Mouse (Mus musculus) neural tube, embryonic 15.5 days (tissue): ENCODE measurements at regions not wholly inside any gene's neighbourhood (a gene's known extent, or its start where the extent isn't known, plus 50 kb on each side); places are given as distances from the start of the nearest gene placed in this dataset.

Source experiments
- ATAC-seq: fragments of 200-750 bp; cut with Nextera tagmentation; 2 replicates; pipeline ENCODE4 v1.8.0; 2017; ENCODE audit warnings: mild to moderate bottlenecking, moderate TSS enrichment, moderate library complexity; ENCODE audit not compliant: low FRiP score
- H3K27ac ChIP-seq: fragments of 300-500 bp; sonication (generic); replicated peaks from 2 replicates; pipeline ENCODE4 v1.5.1; 2015; ENCODE audit warnings: mild to moderate bottlenecking, inconsistent platforms
- H3K27me3 ChIP-seq: fragments of 300-500 bp; sonication (generic); replicated peaks from 2 replicates; pipeline ENCODE4 v1.6.1; 2015; ENCODE audit warnings: inconsistent platforms
- H3K36me3 ChIP-seq: fragments of 300-500 bp; sonication (generic); 2 replicates; pipeline ENCODE4 v1.6.1; 2015; ENCODE audit warnings: inconsistent platforms
- H3K4me1 ChIP-seq: fragments of 300-500 bp; sonication (generic); 2 replicates; pipeline ENCODE4 v1.6.1; 2015; ENCODE audit warnings: inconsistent platforms
- H3K4me2 ChIP-seq: fragments of 300-500 bp; sonication (generic); 2 replicates; pipeline ENCODE4 v1.6.1; 2015; ENCODE audit warnings: inconsistent platforms, mild to moderate bottlenecking, moderate library complexity
- H3K4me3 ChIP-seq: fragments of 300-500 bp; sonication (generic); replicated peaks from 2 replicates; pipeline ENCODE4 v1.5.1; 2015; ENCODE audit warnings: mild to moderate bottlenecking, inconsistent platforms
- H3K9ac ChIP-seq: fragments of 300-500 bp; sonication (generic); replicated peaks from 2 replicates; pipeline ENCODE4 v1.6.1; 2015; ENCODE audit warnings: mild to moderate bottlenecking, inconsistent platforms
- H3K9me3 ChIP-seq: fragments of 300-500 bp; sonication (generic); replicated peaks from 2 replicates; pipeline ENCODE4 v1.6.1; 2016; ENCODE audit warnings: inconsistent platforms
- WGBS: fragments of 180-500 bp; shearing (Covaris S2); methylation state at CpG from one replicate; pipeline ENCODE4 v1.1.7; 2015; ENCODE audit warnings: mixed read lengths; 5-methylcytosine and 5-hydroxymethylcytosine counted together

DNA sequence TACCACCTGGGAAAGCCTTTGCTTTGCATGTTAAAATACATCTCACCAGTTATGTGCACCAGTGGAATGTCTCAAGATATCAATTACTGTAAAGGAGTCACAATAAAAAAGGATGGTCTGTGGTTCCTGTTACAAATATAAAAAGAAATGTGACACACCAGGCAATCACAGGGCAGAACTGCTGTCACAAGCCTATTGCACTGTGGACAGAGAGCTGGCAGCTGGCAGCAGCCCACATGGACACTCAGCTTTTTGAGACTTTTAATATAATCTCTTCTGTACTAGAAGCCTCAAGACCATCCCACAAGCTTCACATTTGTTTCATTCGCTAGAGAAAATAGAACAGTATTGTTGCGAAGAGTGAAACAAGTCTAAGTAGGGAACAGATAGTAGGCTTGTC is 197.7 kb downstream of the 1700129C05Rik start:
- Histone ChIP-seq H3K4me3 (no peak overlapping the region), H3K9ac (no peak overlapping the region), H3K27me3 (no peaks in the 10 kb centered on the region), H3K36me3 (no peaks in the 10 kb centered on the region), H3K4me2 (no peak overlapping the region), H3K9me3 (no peaks in the 10 kb centered on the region), H3K27ac (no peak overlapping the region), H3K4me1 (no peaks in the 10 kb centered on the region)
- WGBS, result 95% methylated on average over 2 of the region's 2 CpGs
- ATAC-seq, result no peak

DNA sequence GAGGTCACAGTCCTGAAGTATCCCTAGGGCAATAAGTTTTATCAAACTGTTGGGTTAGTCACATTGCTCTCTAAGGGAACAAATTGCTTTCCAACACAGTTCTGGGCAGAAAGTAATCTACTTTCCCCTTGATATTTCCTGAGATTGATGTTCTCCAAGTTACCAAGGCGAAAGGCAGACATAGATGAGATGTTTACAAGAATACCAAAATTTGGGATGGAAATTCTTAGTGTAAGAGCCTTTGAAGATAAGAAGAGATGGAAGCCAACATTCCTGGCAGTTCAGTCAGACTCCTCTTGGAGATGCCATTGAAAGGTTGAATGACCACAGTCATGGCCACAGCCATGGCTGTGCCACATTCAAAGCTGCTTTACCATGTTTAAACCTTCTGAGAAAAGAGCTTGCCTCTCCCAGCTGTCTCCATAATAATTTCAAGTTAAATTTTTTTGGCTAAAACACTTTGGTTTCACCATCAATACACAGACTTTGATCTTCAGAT is 199.4 kb downstream of the 1700129C05Rik start:
- Histone ChIP-seq H3K36me3 (no peaks in the 10 kb centered on the region), H3K27ac (no peak overlapping the region), H3K4me3 (no peak overlapping the region), H3K9me3 (no peaks in the 10 kb centered on the region), H3K4me2 (no peak overlapping the region), H3K4me1 (no peaks in the 10 kb centered on the region), H3K9ac (no peak overlapping the region), H3K27me3 (no peaks in the 10 kb centered on the region)
- 83% methylated on average over 1 of the region's 1 CpGs for WGBS
- no peak for ATAC-seq

DNA sequence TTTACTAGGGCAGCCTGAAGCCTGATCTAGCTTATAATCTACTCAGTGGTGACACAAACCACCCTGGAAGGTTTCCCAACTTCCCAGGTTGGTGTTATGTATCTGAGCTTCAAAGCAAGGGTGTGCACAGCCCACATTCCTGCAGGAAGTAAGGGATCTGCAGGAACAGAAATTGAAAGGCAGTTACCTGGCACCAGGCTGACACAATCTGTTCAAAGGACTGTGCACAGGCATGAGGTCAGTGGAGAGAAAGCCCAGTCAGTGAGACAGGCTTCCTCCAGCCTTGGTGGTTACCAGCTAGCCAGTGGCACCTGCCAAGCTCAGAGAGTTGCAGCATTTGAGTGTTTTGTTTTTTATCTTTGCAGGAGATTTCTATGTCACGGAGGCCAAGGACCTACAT is 203.6 kb downstream of the 1700129C05Rik start:
- H3K9ac ChIP-seq, result no peak overlapping the region
- H3K36me3 ChIP-seq, result no peaks in the 10 kb centered on the region
- no peaks in the 10 kb centered on the region for H3K27me3 ChIP-seq
- peaks cover 6% of the 10 kb centered on the region; the same call in 1 of the 2 replicates for H3K4me1 ChIP-seq
- WGBS, result 90% methylated on average over 1 of the region's 1 CpGs
- H3K4me3 ChIP-seq, result no peak overlapping the region
- H3K27ac ChIP-seq, result no peak overlapping the region
- no peaks in the 10 kb centered on the region for H3K9me3 ChIP-seq
- H3K4me2 ChIP-seq, result no peak overlapping the region
- no peak for ATAC-seq

DNA sequence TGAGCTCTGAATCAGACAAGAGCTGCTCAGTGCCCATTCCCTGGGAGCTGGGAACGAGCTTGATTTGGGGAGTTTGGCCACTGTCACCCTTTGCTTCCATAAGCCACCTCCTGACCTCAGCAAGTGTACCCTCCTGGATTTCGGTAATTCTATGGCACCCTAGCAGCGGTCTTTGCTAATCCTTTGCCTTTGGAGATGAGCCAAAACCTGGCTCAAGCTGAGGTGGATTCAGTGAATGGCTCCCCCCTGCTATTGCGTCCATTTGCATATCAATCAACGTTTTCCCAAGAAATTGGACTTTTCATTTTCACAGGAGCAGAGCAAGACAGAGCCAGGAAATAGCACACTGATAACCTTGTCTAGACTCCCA is 204.1 kb downstream of the 1700129C05Rik start:
- H3K9ac ChIP-seq, result no peak overlapping the region
- H3K27me3 ChIP-seq, result no peaks in the 10 kb centered on the region
- WGBS, result 43% methylated on average over 5 of the region's 5 CpGs
- H3K4me2 ChIP-seq, result no peak overlapping the region
- no peak overlapping the region for H3K4me3 ChIP-seq
- peaks cover 6% of the 10 kb centered on the region; the same call in 1 of the 2 replicates for H3K4me1 ChIP-seq
- no peak for ATAC-seq
- H3K9me3 ChIP-seq, result no peaks in the 10 kb centered on the region
- H3K27ac ChIP-seq, result no peak overlapping the region
- H3K36me3 ChIP-seq, result no peaks in the 10 kb centered on the region

DNA sequence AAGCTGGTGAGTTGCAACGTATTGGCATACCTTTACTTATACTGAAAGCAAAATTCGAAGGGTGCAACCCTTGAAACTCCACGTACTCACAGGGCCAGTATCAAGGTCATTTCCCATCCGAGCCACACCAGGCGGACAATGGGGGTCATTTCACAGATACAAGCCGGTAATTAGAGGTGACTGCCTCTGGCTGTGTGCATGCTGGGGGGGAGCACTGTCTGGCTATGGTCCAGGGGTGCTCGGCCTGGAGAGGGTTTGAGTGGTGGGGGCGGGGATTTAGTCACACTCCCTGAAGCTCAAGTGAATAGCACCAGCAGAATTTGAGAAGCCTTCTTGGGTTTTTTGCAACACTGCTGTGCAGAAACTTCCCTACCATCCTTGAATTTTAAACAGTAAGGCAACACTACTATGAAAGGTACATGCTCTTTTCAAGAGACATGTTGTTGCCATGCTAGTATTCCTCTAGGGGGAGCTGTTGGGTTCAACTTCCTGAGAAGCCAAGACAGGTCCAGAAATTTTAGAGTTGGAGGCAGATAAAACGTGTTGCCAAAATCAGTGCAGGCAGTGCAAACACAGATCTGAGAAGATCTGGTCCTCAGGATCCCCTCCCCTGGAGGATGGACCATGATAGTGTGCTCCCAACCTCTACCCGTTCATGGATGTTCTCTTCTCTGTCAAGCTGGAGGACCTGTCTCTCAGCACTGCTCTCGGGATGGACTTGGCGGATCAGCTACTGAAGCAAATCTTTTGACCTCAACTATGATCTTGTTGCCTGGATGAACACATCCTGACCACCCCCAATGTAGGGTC is 204.7 kb downstream of the 1700129C05Rik start:
- H3K4me1 ChIP-seq, result peaks cover 6% of the 10 kb centered on the region; the same call in 1 of the 2 replicates
- peak overlapping the region; percentile 17 for H3K4me2 ChIP-seq
- H3K36me3 ChIP-seq, result no peaks in the 10 kb centered on the region
- no peak overlapping the region for H3K4me3 ChIP-seq
- no peak overlapping the region for H3K9ac ChIP-seq
- 42% methylated on average over 12 of the region's 12 CpGs for WGBS
- H3K27ac ChIP-seq, result no peak overlapping the region
- no peak for ATAC-seq
- H3K27me3 ChIP-seq, result no peaks in the 10 kb centered on the region
- no peaks in the 10 kb centered on the region for H3K9me3 ChIP-seq

DNA sequence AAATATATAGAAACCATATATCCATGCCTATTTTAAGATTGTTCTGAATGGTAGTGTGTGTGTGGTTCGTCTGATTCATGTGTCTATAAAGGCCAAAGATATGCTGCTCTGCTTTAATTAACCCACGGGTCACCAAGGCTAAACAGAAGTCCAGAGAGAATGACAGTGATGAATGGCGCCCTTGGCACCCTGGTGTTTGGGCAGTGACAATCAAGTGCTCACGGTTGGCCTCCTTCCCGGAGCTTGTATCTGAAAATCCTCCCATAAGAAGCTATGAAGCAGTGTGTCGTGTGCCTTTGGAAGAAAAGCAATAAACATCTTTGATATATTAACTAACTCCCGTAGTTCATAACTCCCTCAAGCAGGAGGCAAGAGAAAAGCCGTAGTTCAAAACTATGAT is 205.4 kb downstream of the 1700129C05Rik start:
- H3K4me1 ChIP-seq, result peaks cover 6% of the 10 kb centered on the region; the same call in 1 of the 2 replicates
- no peaks in the 10 kb centered on the region for H3K36me3 ChIP-seq
- no peak for ATAC-seq
- no peak overlapping the region for H3K4me3 ChIP-seq
- H3K4me2 ChIP-seq, result no peak overlapping the region
- no peaks in the 10 kb centered on the region for H3K27me3 ChIP-seq
- H3K9ac ChIP-seq, result no peak overlapping the region
- no peak overlapping the region for H3K27ac ChIP-seq
- H3K9me3 ChIP-seq, result no peaks in the 10 kb centered on the region
- 14% methylated on average over 8 of the region's 8 CpGs for WGBS

DNA sequence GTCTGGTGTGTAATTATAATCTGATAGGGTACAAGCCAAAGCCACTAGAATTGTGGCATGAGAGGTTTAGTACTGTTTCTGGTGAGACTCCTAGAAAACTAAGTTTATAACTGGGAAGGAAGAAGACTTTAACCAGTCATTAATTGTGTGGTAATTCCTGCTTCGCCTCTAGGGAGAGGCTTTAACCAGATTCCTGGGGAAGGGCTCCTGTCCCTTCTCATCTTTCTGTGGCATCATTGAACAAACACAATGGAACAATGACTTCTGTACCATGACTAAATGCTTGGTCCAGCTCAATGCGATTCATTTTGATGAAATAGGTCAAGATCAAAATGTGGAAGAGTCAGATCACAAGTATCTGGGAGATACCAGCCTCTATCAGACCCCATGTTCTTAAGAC is 206.6 kb downstream of the 1700129C05Rik start:
- no peak overlapping the region for H3K4me2 ChIP-seq
- WGBS, result 33% methylated on average over 2 of the region's 2 CpGs
- peaks cover 6% of the 10 kb centered on the region; the same call in 1 of the 2 replicates for H3K4me1 ChIP-seq
- no peak overlapping the region for H3K4me3 ChIP-seq
- H3K27me3 ChIP-seq, result no peaks in the 10 kb centered on the region
- H3K9ac ChIP-seq, result no peak overlapping the region
- H3K9me3 ChIP-seq, result no peaks in the 10 kb centered on the region
- H3K27ac ChIP-seq, result no peak overlapping the region
- no peaks in the 10 kb centered on the region for H3K36me3 ChIP-seq
- ATAC-seq, result no peak

DNA sequence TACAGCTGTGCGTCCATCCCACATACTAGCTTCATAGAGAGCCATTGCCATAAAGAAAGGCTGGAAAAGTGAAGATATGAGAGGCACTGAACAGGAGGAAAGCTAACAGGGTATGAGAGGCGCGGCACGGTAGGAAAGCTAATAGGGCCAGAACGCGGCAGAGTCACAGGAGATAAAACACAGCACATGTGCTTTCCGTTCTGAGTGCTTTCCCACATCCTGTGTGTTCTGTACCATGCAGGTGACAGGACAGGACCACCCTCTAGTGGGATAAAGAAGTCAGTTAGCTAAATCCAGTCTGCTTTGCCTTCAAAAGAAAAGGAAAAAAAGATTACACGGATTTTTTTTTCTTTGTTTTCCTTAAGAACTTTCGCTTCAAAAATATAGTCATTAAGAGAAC is 224.8 kb downstream of the 1700129C05Rik start:
- no peak for ATAC-seq
- H3K4me1 ChIP-seq, result no peaks in the 10 kb centered on the region
- 74% methylated on average over 9 of the region's 9 CpGs for WGBS
- no peaks in the 10 kb centered on the region for H3K36me3 ChIP-seq
- H3K9ac ChIP-seq, result no peak overlapping the region
- H3K27ac ChIP-seq, result no peak overlapping the region
- no peak overlapping the region for H3K4me2 ChIP-seq
- no peaks in the 10 kb centered on the region for H3K27me3 ChIP-seq
- H3K4me3 ChIP-seq, result no peak overlapping the region
- H3K9me3 ChIP-seq, result no peaks in the 10 kb centered on the region

DNA sequence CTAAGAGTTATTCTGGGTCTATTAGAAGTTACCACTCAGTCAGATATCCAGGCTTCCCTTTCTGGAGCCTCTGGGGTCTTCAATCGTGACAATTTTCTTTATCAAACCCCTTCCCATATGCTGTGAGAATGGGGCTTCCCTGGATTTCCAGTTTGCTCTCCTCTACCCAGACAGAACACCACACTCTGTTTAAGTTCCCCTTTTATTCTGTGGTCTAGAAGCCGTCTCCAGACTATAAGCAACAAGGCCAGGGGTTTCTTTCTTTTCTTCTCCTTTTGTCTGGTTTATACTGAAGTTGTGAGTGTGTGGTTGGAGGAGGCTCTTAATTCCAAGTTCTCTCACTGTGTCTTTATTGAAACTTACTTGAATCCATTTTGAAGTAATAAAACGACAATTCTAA is 225.5 kb downstream of the 1700129C05Rik start:
- Histone ChIP-seq H3K27me3 (no peaks in the 10 kb centered on the region), H3K36me3 (no peaks in the 10 kb centered on the region), H3K4me1 (no peaks in the 10 kb centered on the region), H3K9me3 (no peaks in the 10 kb centered on the region), H3K27ac (no peak overlapping the region), H3K9ac (no peak overlapping the region), H3K4me3 (no peak overlapping the region), H3K4me2 (no peak overlapping the region)
- WGBS, result 86% methylated on average over 3 of the region's 3 CpGs
- no peak for ATAC-seq

DNA sequence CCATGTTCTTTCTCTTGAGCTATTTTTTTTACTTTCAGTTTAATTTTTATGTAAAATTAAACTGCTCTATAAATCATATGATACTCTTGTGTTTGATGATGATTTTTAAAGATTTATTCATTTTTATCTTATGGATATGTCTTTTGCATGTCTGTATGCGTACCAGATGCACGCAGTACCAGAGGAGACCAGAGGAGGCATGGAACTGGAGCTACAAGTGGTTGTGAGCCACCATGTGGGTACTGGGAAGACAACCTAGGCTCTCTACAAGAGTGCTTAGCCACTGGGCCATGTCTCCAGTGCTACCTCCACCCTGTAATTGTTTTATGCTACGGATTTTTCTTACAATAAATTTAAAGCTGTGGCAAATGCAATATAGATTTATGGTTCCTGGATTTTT is 227.8 kb downstream of the 1700129C05Rik start:
- WGBS, result 89% methylated on average over 3 of the region's 3 CpGs
- H3K36me3 ChIP-seq, result no peaks in the 10 kb centered on the region
- no peak overlapping the region for H3K9ac ChIP-seq

DNA sequence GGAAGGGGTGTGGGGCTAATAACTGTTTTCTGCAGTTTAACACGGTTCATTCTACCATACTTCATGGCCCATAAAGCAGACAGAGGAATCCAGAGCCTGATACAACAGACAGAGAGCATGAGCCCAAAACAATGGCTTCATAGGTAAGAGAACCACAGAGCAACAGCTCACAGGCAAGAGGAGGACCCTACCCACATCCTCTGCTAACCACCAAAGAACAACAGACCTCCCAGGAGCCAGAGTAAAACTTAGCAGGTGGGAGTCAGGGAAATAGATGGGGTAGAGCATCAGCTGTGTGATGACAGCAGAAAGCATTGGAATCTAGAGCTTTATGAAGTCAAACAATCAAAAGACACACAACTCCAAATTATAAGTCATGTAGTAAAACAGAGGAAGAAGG is 231.8 kb downstream of the 1700129C05Rik start:
- H3K4me1 ChIP-seq, result no peaks in the 10 kb centered on the region
- no peak overlapping the region for H3K4me2 ChIP-seq
- no peaks in the 10 kb centered on the region for H3K27me3 ChIP-seq
- 86% methylated on average over 1 of the region's 1 CpGs for WGBS
- no peak overlapping the region for H3K4me3 ChIP-seq
- no peaks in the 10 kb centered on the region for H3K36me3 ChIP-seq
- ATAC-seq, result no peak
- no peak overlapping the region for H3K9ac ChIP-seq
- no peaks in the 10 kb centered on the region for H3K9me3 ChIP-seq
- no peak overlapping the region for H3K27ac ChIP-seq

More for the DNA sequence above, 227.8 kb downstream of the 1700129C05Rik start:
- H3K9me3 ChIP-seq, result no peaks in the 10 kb centered on the region
- H3K27me3 ChIP-seq, result no peaks in the 10 kb centered on the region
- H3K4me3 ChIP-seq, result no peak overlapping the region
- ATAC-seq, result no peak
- H3K4me1 ChIP-seq, result no peaks in the 10 kb centered on the region
- no peak overlapping the region for H3K4me2 ChIP-seq
- no peak overlapping the region for H3K27ac ChIP-seq

DNA sequence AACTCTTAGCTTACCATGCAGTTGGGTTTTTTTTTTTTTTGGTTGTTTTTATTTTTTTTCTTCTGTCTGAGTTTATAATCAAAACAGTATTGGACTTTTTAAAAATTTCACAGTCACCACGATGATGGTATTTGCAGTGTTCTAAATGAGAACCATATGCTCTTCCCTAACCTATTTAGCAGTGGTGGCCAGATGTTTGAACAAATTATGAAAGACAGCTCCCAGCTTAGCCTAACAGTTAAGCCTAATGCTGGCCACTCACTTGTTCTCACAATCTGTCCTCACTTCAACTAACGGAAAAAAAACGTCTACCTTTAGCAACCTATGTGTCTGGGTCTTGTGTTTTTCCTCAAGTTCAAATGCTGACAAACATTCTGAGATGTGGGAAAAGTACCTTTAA is 234.8 kb downstream of the 1700129C05Rik start:
- WGBS, result 76% methylated on average over 3 of the region's 3 CpGs
- no peak for ATAC-seq
- Histone ChIP-seq H3K27ac (no peak overlapping the region), H3K9ac (no peak overlapping the region), H3K4me1 (no peaks in the 10 kb centered on the region), H3K36me3 (no peaks in the 10 kb centered on the region), H3K9me3 (no peaks in the 10 kb centered on the region), H3K27me3 (no peaks in the 10 kb centered on the region), H3K4me2 (no peak overlapping the region), H3K4me3 (no peak overlapping the region)
